9 mouse cellular contexts compared by ENCODE assay signal in genomic region chr4:108869730-108870374, GRCm38 (mm10). TPM values are rescaled to one million over a fixed set of nuclear protein-coding genes. Genes with fewer than 3 reads are reported as not detected.
DNase-seq lines count a peak whose midpoint lies in the region; ATAC-seq and TF ChIP-seq lines count a peak whose summit lies in the region.
"Had no signal": no experiment of that assay in that cellular context is flagged by ENCODE, and none has a peak within 500 bp of the region (broad histone marks: within the 10 kb centered on the region; RNA-seq: fewer than 3 reads in every experiment).

No protein-coding gene starts in this region.

- no peak overlapping the region for H3K4me2 ChIP-seq in forebrain, postnatal 0 days (ENCODE audit: low read depth)
- H3K4me2 ChIP-seq in hindbrain, embryonic 13.5 days = no peak overlapping the region

- DNase-seq in NIH3T3 (ENCODE audit: low read depth) = peak; percentile 97
- DNase-seq in cerebellum, adult 2 months = peak; percentile 76 to 80
- peak; percentile 94 for DNase-seq in forebrain, postnatal 0 days
- DNase-seq in layer of hippocampus, postnatal 10 days (ENCODE audit: low spot score in 2 of 2) = peak; percentile 93
- peak; percentile 89 for DNase-seq in lung, postnatal 14 days
- peak; percentile 85 for DNase-seq in retina, postnatal 7 days (ENCODE audit: low read depth, low spot score)
- peak; percentile 75 for DNase-seq in urinary bladder, postnatal 25 days (ENCODE audit: low spot score)

- peak; percentile 93 for ATAC-seq in forebrain, postnatal 0 days
- peak; percentile 91 for ATAC-seq in hindbrain, embryonic 13.5 days (ENCODE audit: low FRiP score)

- no peak overlapping the region for H3K9ac ChIP-seq in forebrain, postnatal 0 days
- H3K9ac ChIP-seq in hindbrain, embryonic 13.5 days = no peak overlapping the region

- WGBS in cerebellum, adult 2 months = 35% methylated on average over 10 of the region's 10 CpGs
- WGBS in forebrain, postnatal 0 days = 35% methylated on average over 10 of the region's 10 CpGs
- 38% methylated on average over 10 of the region's 10 CpGs for WGBS in hindbrain, embryonic 13.5 days

- TF ChIP-seq CTCF in cerebellum, adult 2 months (IDR thresholded peaks at IDR 0.05; ENCODE audit: borderline replicate concordance, insufficient read depth, low read depth, low read length) = peak; percentile 98
- TF ChIP-seq CTCF in forebrain, postnatal 0 days (IDR thresholded peaks at IDR 0.05; ENCODE audit: low read depth) = peak; percentile 99

- no peak overlapping the region for H3K27ac ChIP-seq in cerebellum, adult 2 months (ENCODE audit: insufficient read depth, low read length)
- H3K27ac ChIP-seq in forebrain, postnatal 0 days (ENCODE audit: low read depth, low read length) = no peak overlapping the region
- H3K27ac ChIP-seq in hindbrain, embryonic 13.5 days = no peak overlapping the region

- TF ChIP-seq POLR2A in cerebellum, adult 2 months (IDR thresholded peaks at IDR 0.05; ENCODE audit: borderline replicate concordance, insufficient read depth, low read length) = no peak

- no peaks in the 10 kb centered on the region for H3K36me3 ChIP-seq in forebrain, postnatal 0 days (ENCODE audit: insufficient read depth)
- H3K36me3 ChIP-seq in hindbrain, embryonic 13.5 days = peaks cover under 1% of the 10 kb centered on the region

- H3K27me3 ChIP-seq in cerebellum, adult 2 months (ENCODE audit: control insufficient read depth, insufficient read depth, low read length) = no peaks in the 10 kb centered on the region; the same call in 1 of the 2 replicates
- no peaks in the 10 kb centered on the region for H3K27me3 ChIP-seq in forebrain, postnatal 0 days (ENCODE audit: insufficient read depth, low read length)
- no peaks in the 10 kb centered on the region for H3K27me3 ChIP-seq in hindbrain, embryonic 13.5 days

- H3K4me1 ChIP-seq in cerebellum, adult 2 months (ENCODE audit: control insufficient read depth, insufficient read depth, low read length) = no peaks in the 10 kb centered on the region
- no peaks in the 10 kb centered on the region for H3K4me1 ChIP-seq in forebrain, postnatal 0 days (ENCODE audit: insufficient read depth)
- H3K4me1 ChIP-seq in hindbrain, embryonic 13.5 days (replicated peaks) = no peaks in the 10 kb centered on the region

- no peaks in the 10 kb centered on the region for H3K9me3 ChIP-seq in forebrain, postnatal 0 days (ENCODE audit: low read length)
- H3K9me3 ChIP-seq in hindbrain, embryonic 13.5 days = no peaks in the 10 kb centered on the region

- H3K4me3 ChIP-seq in cerebellum, adult 2 months (replicated peaks; ENCODE audit: insufficient read depth, low read depth, low read length) = no peak overlapping the region
- no peak overlapping the region for H3K4me3 ChIP-seq in forebrain, postnatal 0 days (ENCODE audit: low read depth, low read length)
- H3K4me3 ChIP-seq in hindbrain, embryonic 13.5 days = no peak overlapping the region
- H3K4me3 ChIP-seq: myocyte had no signal

RNA-seq across cellular contexts. Expression of gene Rab3b, which starts 9.0 kb away (rescaled TPM):
- 40.1 and 42.5 TPM in 2 replicates for polyA plus RNA-seq in cerebellum, adult 2 months (2012; rRNA removed)
- 70.2 and 86.2 TPM in 2 replicates for total RNA-seq in forebrain, postnatal 0 days (2014; rRNA removed)
- polyA plus RNA-seq in forebrain, postnatal 0 days (2015; fragmentation: Nextera tagmentation; extraction: Ambion mirVana) = 287 and 298 TPM in 2 replicates
- polyA plus RNA-seq in hindbrain, embryonic 13.5 days (2015; fragmentation: Nextera tagmentation; extraction: Ambion mirVana) = 104 and 108 TPM in 2 replicates
- total RNA-seq in layer of hippocampus, postnatal 10 days (2021) = 10 to 100 TPM; 85.5 to 89.5 TPM

RNA-seq across cellular contexts. Expression of gene A730015C16Rik, which starts 21.4 kb away (rescaled TPM):
- not detected in 2 replicates for polyA plus RNA-seq in cerebellum, adult 2 months (2012; rRNA removed)
- 0.86 and 1.1 TPM in 2 replicates for total RNA-seq in forebrain, postnatal 0 days (2014; rRNA removed)
- 0.93 and 1.2 TPM in 2 replicates for polyA plus RNA-seq in forebrain, postnatal 0 days (2015; fragmentation: Nextera tagmentation; extraction: Ambion mirVana)
- polyA plus RNA-seq in hindbrain, embryonic 13.5 days (2015; fragmentation: Nextera tagmentation; extraction: Ambion mirVana) = 1.5 and 1.7 TPM in 2 replicates
- under 1 TPM in 1 of 2 experiments, not detected in 1; 0.36 TPM for total RNA-seq in layer of hippocampus, postnatal 10 days (2021)

RNA-seq across cellular contexts. Expression of gene Kti12, which starts 22.3 kb away (rescaled TPM):
- 20.0 TPM in 2 replicates for polyA plus RNA-seq in cerebellum, adult 2 months (2012; rRNA removed)
- total RNA-seq in forebrain, postnatal 0 days (2014; rRNA removed) = 20.1 and 34.4 TPM in 2 replicates
- polyA plus RNA-seq in forebrain, postnatal 0 days (2015; fragmentation: Nextera tagmentation; extraction: Ambion mirVana) = 26.3 and 32.2 TPM in 2 replicates
- 28.3 and 31.3 TPM in 2 replicates for polyA plus RNA-seq in hindbrain, embryonic 13.5 days (2015; fragmentation: Nextera tagmentation; extraction: Ambion mirVana)
- 10 to 100 TPM; 17.8 to 20.6 TPM for total RNA-seq in layer of hippocampus, postnatal 10 days (2021)

RNA-seq across cellular contexts. Expression of gene Txndc12, which starts 35.5 kb away (rescaled TPM):
- polyA plus RNA-seq in cerebellum, adult 2 months (2012; rRNA removed) = 51.3 and 53.6 TPM in 2 replicates
- total RNA-seq in forebrain, postnatal 0 days (2014; rRNA removed) = 54.0 and 71.9 TPM in 2 replicates
- 65.1 and 71.9 TPM in 2 replicates for polyA plus RNA-seq in forebrain, postnatal 0 days (2015; fragmentation: Nextera tagmentation; extraction: Ambion mirVana)
- 75.1 and 79.5 TPM in 2 replicates for polyA plus RNA-seq in hindbrain, embryonic 13.5 days (2015; fragmentation: Nextera tagmentation; extraction: Ambion mirVana)
- 10 to 100 TPM; 45.2 to 45.9 TPM for total RNA-seq in layer of hippocampus, postnatal 10 days (2021)

RNA-seq across cellular contexts. Expression of gene Btf3l4, which starts 36.4 kb away (rescaled TPM):
- 84.4 and 84.7 TPM in 2 replicates for polyA plus RNA-seq in cerebellum, adult 2 months (2012; rRNA removed)
- total RNA-seq in forebrain, postnatal 0 days (2014; rRNA removed) = 119 and 164 TPM in 2 replicates
- 186 and 197 TPM in 2 replicates for polyA plus RNA-seq in forebrain, postnatal 0 days (2015; fragmentation: Nextera tagmentation; extraction: Ambion mirVana)
- polyA plus RNA-seq in hindbrain, embryonic 13.5 days (2015; fragmentation: Nextera tagmentation; extraction: Ambion mirVana) = 218 and 222 TPM in 2 replicates
- 100 to 1,000 TPM in 1 of 2 experiments, 10 to 100 TPM in 1; 94.1 to 117 TPM for total RNA-seq in layer of hippocampus, postnatal 10 days (2021)
